Mouse (Mus musculus): ENCODE data around the gene Sh2d3c. TPM values are rescaled to one million over a fixed set of nuclear protein-coding genes. Genes with fewer than 3 reads are reported as not detected.

Gene Sh2d3c
- total and polyA plus RNA-seq, 3 experiments, result 4.8 to 25.8 (median 11.1) TPM

GRCm38 (mm10) chr2:32756674-32757055 is 35.8 kb downstream of the Sh2d3c start:
- TF ChIP-seq ETS1 (conservative IDR thresholded peaks at IDR 0.05; ENCODE audit: low read depth, low read length) (no peak), CHD2 (IDR thresholded peaks at IDR 0.05; ENCODE audit: low read length) (no peak), CTCF (conservative IDR thresholded peaks at IDR 0.05 in 1 of 2, IDR thresholded peaks at IDR 0.05 in 1 of 2; ENCODE audit: low read depth in 2 of 2, low read length in 2 of 2) (no peak), MAFK (IDR thresholded peaks at IDR 0.05; ENCODE audit: insufficient replicate concordance, low read length) (no peak), KAT2A (IDR thresholded peaks at IDR 0.05; ENCODE audit: insufficient replicate concordance, low read length) (no peak), JUN (IDR thresholded peaks at IDR 0.05; ENCODE audit: insufficient read depth, low read depth, low read length) (no peak), BHLHE40 (IDR thresholded peaks at IDR 0.05; ENCODE audit: low read depth, low read length) (no peak), MYC (IDR thresholded peaks at IDR 0.05; ENCODE audit: low read depth, low read length) (no peak), IRF4 (IDR thresholded peaks at IDR 0.05; ENCODE audit: low read depth, low read length) (no peak), POLR2AphosphoS2 (IDR thresholded peaks at IDR 0.05; ENCODE audit: low read depth, low read length) (no peak)
- dilution Hi-C loops (cut with MboI; ENCODE audit: extremely low pct_ligation_motif_present, extremely low pct_unique_long_range_greater_than_20kb, low sequenced_read_pairs) (no loop called here), in situ Hi-C loops (cut with MboI; ENCODE audit: low pct_ligation_motif_present, low pct_unique_long_range_greater_than_20kb, low sequenced_read_pairs) (loop anchor here (5.0 kb wide), 2 partner anchors 44 to 124 kb away; partner anchors contain the start of gene Cdk9)
- no peak overlapping the region for H3K4me3 ChIP-seq (replicated peaks in 1 of 3; ENCODE audit: low read depth in 2 of 3, low read length in 2 of 3, poor library complexity in 1 of 3)
- H3K9me3 ChIP-seq (replicated peaks; ENCODE audit: low read length), result no peaks in the 10 kb centered on the region
- peak overlapping the region; percentile 52; the same call in 1 of the 2 replicates for H3K4me2 ChIP-seq (ENCODE audit: insufficient read depth, low read depth, poor library complexity, severe bottlenecking)
- no peak for DNase-seq (ENCODE audit: extremely low read depth)
- H3K9ac ChIP-seq (ENCODE audit: insufficient read depth, low read depth), result no peak overlapping the region
- peaks cover 0 to 10% of the 10 kb centered on the region in 2 experiments; a peak in 3 of 4 replicates for H3K4me1 ChIP-seq (ENCODE audit: control insufficient read depth in 1 of 2, insufficient read depth in 2 of 2)
- no peak overlapping the region for H3K27ac ChIP-seq (ENCODE audit: insufficient read depth, low read depth)
- no peaks in the 10 kb centered on the region for H3K79me2 ChIP-seq (replicated peaks; ENCODE audit: control insufficient read depth, extremely low read depth, insufficient read depth, poor library complexity, severe bottlenecking)
- H3K36me3 ChIP-seq (replicated peaks in 1 of 2; ENCODE audit: control insufficient read depth in 1 of 2, insufficient read depth in 1 of 2, low read length in 1 of 2), result peaks cover 48 to 68% of the 10 kb centered on the region in 2 experiments
- H3K27me3 ChIP-seq (replicated peaks), result no peaks in the 10 kb centered on the region

DNA sequence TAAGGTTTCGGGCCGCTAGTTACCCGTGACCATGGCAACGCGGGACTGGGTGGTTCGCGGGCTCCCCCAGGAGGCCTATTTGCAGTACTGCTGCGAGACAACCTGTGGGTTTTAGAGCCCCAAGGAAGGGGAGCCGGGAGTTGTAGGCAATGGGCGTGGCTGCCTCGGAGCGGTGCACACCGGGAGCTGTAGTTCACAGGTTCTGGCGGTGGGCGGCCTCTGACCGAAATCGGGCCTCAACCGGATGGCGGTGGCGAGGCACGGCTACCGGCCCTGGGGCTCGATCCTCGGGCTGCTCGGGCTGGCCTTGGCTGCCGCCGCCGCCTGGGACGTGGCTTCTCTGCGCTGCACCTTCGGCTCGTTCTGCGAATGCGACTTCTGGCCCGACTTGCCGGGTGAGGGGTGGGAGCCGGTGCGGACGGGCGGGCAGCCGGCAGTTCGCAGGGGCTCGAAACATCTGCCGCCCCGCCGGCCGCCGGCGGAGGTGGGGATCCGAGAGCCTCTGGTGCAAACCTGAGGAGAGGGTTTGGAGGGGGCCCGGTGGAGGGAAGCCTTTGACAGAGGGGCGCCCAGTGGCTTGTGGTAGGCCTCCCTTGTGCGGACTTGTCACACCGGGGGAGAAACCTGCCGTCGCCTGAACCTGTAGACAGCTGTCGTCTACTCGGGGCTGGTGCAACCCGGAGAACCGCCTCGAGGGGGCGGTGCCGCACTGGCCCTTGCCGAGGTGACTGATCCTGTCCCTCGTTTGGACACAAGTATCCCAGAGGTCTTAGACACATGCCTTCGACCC is 36.4 kb downstream of the Sh2d3c start, which contains the start of gene Tor2a:
TSS of gene Tor2a (plus strand) at position 179 of the 790 bp plus-strand sequence.
- H3K4me2 ChIP-seq (ENCODE audit: insufficient read depth, low read depth, poor library complexity, severe bottlenecking), result peak within 1 kb of the TSS; percentile 63
- peak within 1 kb of the TSS; percentile 97 for H3K9ac ChIP-seq (ENCODE audit: insufficient read depth, low read depth)
- peaks cover 49 to 68% of the 10 kb centered on the region in 2 experiments for H3K36me3 ChIP-seq (replicated peaks in 1 of 2; ENCODE audit: control insufficient read depth in 1 of 2, insufficient read depth in 1 of 2, low read length in 1 of 2)
- peaks cover 0 to 10% of the 10 kb centered on the region in 2 experiments; a peak in 3 of 4 replicates for H3K4me1 ChIP-seq (ENCODE audit: control insufficient read depth in 1 of 2, insufficient read depth in 2 of 2)
- peak within 1 kb of the TSS; percentile 83 for H3K27ac ChIP-seq (ENCODE audit: insufficient read depth, low read depth)
- H3K79me2 ChIP-seq (replicated peaks; ENCODE audit: control insufficient read depth, extremely low read depth, insufficient read depth, poor library complexity, severe bottlenecking), result no peaks in the 10 kb centered on the region
- peak; percentile 98 for DNase-seq (ENCODE audit: extremely low read depth)
- peak within 1 kb of the TSS; percentile 59 to 97 (median 72) for H3K4me3 ChIP-seq (replicated peaks in 1 of 3; ENCODE audit: low read depth in 2 of 3, low read length in 2 of 3, poor library complexity in 1 of 3)
- in situ Hi-C loops (cut with MboI; ENCODE audit: low pct_ligation_motif_present, low pct_unique_long_range_greater_than_20kb, low sequenced_read_pairs) (loop anchor here (5.0 kb wide), 2 partner anchors 45 to 125 kb away; partner anchors contain the start of gene Cdk9), dilution Hi-C loops (cut with MboI; ENCODE audit: extremely low pct_ligation_motif_present, extremely low pct_unique_long_range_greater_than_20kb, low sequenced_read_pairs) (no loop called here)
- no peaks in the 10 kb centered on the region for H3K9me3 ChIP-seq (replicated peaks; ENCODE audit: low read length)
- H3K27me3 ChIP-seq (replicated peaks), result no peaks in the 10 kb centered on the region
- TF ChIP-seq MXI1 (IDR thresholded peaks at IDR 0.05; ENCODE audit: low read depth, low read length), result peak; percentile 98
- TF ChIP-seq ZC3H11A (IDR thresholded peaks at IDR 0.05; ENCODE audit: low read depth, low read length), result peak; percentile 78
- peak; percentile 46; the same call in 1 of the 2 replicates for TF ChIP-seq MAX (IDR thresholded peaks at IDR 0.05; ENCODE audit: low read length)
- TF ChIP-seq UBTF (IDR thresholded peaks at IDR 0.05; ENCODE audit: low read depth, low read length), result peak; percentile 93
- TF ChIP-seq ELF1 (IDR thresholded peaks at IDR 0.05; ENCODE audit: low read depth, low read length), result peak; percentile 81
- no peak for TF ChIP-seq JUND (conservative IDR thresholded peaks at IDR 0.05; ENCODE audit: low read depth, low read length)
- peak; percentile 97 for TF ChIP-seq SMC3 (IDR thresholded peaks at IDR 0.05; ENCODE audit: low read depth, low read length)
- TF ChIP-seq E2F4 (IDR thresholded peaks at IDR 0.05; ENCODE audit: insufficient replicate concordance, low read depth, low read length), result no peak
- TF ChIP-seq GABPA (IDR thresholded peaks at IDR 0.05; ENCODE audit: insufficient replicate concordance, low read depth, low read length), result peak; percentile 49; the same call in 1 of the 2 replicates
- peak; percentile 66 for TF ChIP-seq NELFE (IDR thresholded peaks at IDR 0.05; ENCODE audit: low read depth, low read length)
- no peak for TF ChIP-seq CHD2 (IDR thresholded peaks at IDR 0.05; ENCODE audit: low read length)
- peak; percentile 88 for TF ChIP-seq SIN3A (IDR thresholded peaks at IDR 0.05; ENCODE audit: low read length)
- TF ChIP-seq TCF12 (IDR thresholded peaks at IDR 0.05; ENCODE audit: low read depth, low read length), result peak; percentile 59
- TF ChIP-seq HCFC1 (IDR thresholded peaks at IDR 0.05; ENCODE audit: low read depth, low read length), result peak; percentile 97
- TF ChIP-seq CTCF (conservative IDR thresholded peaks at IDR 0.05 in 1 of 2, IDR thresholded peaks at IDR 0.05 in 1 of 2; ENCODE audit: low read depth in 2 of 2, low read length in 2 of 2), result peak; percentile 54 to 99
- TF ChIP-seq IRF4 (IDR thresholded peaks at IDR 0.05; ENCODE audit: low read depth, low read length), result peak; percentile 82
- peak; percentile 98 for TF ChIP-seq RAD21 (IDR thresholded peaks at IDR 0.05; ENCODE audit: low read depth, low read length)
- peak; percentile 14; the same call in 1 of the 2 replicates for TF ChIP-seq NRF1 (IDR thresholded peaks at IDR 0.05; ENCODE audit: low read depth, low read length)
- TF ChIP-seq USF1 (IDR thresholded peaks at IDR 0.05; ENCODE audit: low read depth, low read length), result no peak
- peak; percentile 61; the same call in 1 of the 2 replicates for TF ChIP-seq POLR2A (IDR thresholded peaks at IDR 0.05; ENCODE audit: low read depth, low read length)
- no peak for TF ChIP-seq POLR2AphosphoS2 (IDR thresholded peaks at IDR 0.05; ENCODE audit: low read depth, low read length)
- 0 out of 2 replicates have a peak, but pooled peaks have one; percentile 10 for TF ChIP-seq BHLHE40 (IDR thresholded peaks at IDR 0.05; ENCODE audit: low read depth, low read length)
- no peak for TF ChIP-seq USF2 (conservative IDR thresholded peaks at IDR 0.05; ENCODE audit: low read depth, low read length)
- no peak for TF ChIP-seq JUN (IDR thresholded peaks at IDR 0.05; ENCODE audit: insufficient read depth, low read depth, low read length)
- TF ChIP-seq CHD1 (IDR thresholded peaks at IDR 0.05; ENCODE audit: low read depth, low read length), result no peak
- peak; percentile 55; the same call in 1 of the 2 replicates for TF ChIP-seq MYC (IDR thresholded peaks at IDR 0.05; ENCODE audit: low read depth, low read length)
